Mouse (Mus musculus): ENCODE results near the gene Tmem106a. TPM values are rescaled to one million over a fixed set of nuclear protein-coding genes. Genes with fewer than 3 reads are reported as not detected.
"Not testable (repeated sequence)": the region's sequence is repeated elsewhere in the genome, so short reads cannot be mapped to it uniquely, and the experiment has no call there.

Tmem106a gene
- polyA plus RNA-seq, 1 experiment, result 510 TPM

- TF ChIP-seq CTCF (IDR thresholded peaks at IDR 0.05; ENCODE audit: low read depth, low read length) (no peak), POLR2A (IDR thresholded peaks at IDR 0.05; ENCODE audit: borderline replicate concordance, low read depth, low read length) (no peak)
- no peak overlapping the region for H3K27ac ChIP-seq (ENCODE audit: insufficient read depth, low read depth, low read length)
- H3K4me3 ChIP-seq (ENCODE audit: insufficient read depth, low read length), result no peak overlapping the region
- H3K4me1 ChIP-seq (ENCODE audit: control insufficient read depth, insufficient read depth, low read length), result peaks cover 22% of the 10 kb centered on the region
These were observed 33.3 kb downstream of the Tmem106a start for GRCm38 (mm10) chr11:101615380-101615779.

GRCm38 (mm10) chr11:101616104-101616503, 34.1 kb downstream of the Tmem106a start:
- Histone ChIP-seq H3K4me3 (ENCODE audit: insufficient read depth, low read length) (no peak overlapping the region), H3K4me1 (ENCODE audit: control insufficient read depth, insufficient read depth, low read length) (peaks cover 17% of the 10 kb centered on the region), H3K27ac (ENCODE audit: insufficient read depth, low read depth, low read length) (no peak overlapping the region)
- no peak for TF ChIP-seq CTCF (IDR thresholded peaks at IDR 0.05; ENCODE audit: low read depth, low read length)
- no peak for TF ChIP-seq POLR2A (IDR thresholded peaks at IDR 0.05; ENCODE audit: borderline replicate concordance, low read depth, low read length)

- no peak overlapping the region for H3K4me3 ChIP-seq (ENCODE audit: insufficient read depth, low read length)
- H3K27ac ChIP-seq (ENCODE audit: insufficient read depth, low read depth, low read length), result no peak overlapping the region
- H3K4me1 ChIP-seq (ENCODE audit: control insufficient read depth, insufficient read depth, low read length), result peaks cover 17% of the 10 kb centered on the region
- TF ChIP-seq POLR2A (IDR thresholded peaks at IDR 0.05; ENCODE audit: borderline replicate concordance, low read depth, low read length) (no peak), CTCF (IDR thresholded peaks at IDR 0.05; ENCODE audit: low read depth, low read length) (no peak)
These were observed 35.1 kb downstream of the Tmem106a start for GRCm38 (mm10) chr11:101616948-101617767.

- no peak for TF ChIP-seq CTCF (IDR thresholded peaks at IDR 0.05; ENCODE audit: low read depth, low read length)
- no peak for TF ChIP-seq POLR2A (IDR thresholded peaks at IDR 0.05; ENCODE audit: borderline replicate concordance, low read depth, low read length)
- H3K27ac ChIP-seq (ENCODE audit: insufficient read depth, low read depth, low read length), result no peak overlapping the region
These were observed 35.8 kb downstream of the Tmem106a start for GRCm38 (mm10) chr11:101617849-101618248.

GRCm38 (mm10) chr11:101618596-101618995, 36.6 kb downstream of the Tmem106a start:
- peaks cover 17% of the 10 kb centered on the region for H3K4me1 ChIP-seq (ENCODE audit: control insufficient read depth, insufficient read depth, low read length)
- no peak for TF ChIP-seq POLR2A (IDR thresholded peaks at IDR 0.05; ENCODE audit: borderline replicate concordance, low read depth, low read length)
- no peak for TF ChIP-seq CTCF (IDR thresholded peaks at IDR 0.05; ENCODE audit: low read depth, low read length)
- no peak overlapping the region for H3K4me3 ChIP-seq (ENCODE audit: insufficient read depth, low read length)

More at GRCm38 (mm10) chr11:101617849-101618248, 35.8 kb downstream of the Tmem106a start:
- H3K4me3 ChIP-seq (ENCODE audit: insufficient read depth, low read length), result no peak overlapping the region
- peaks cover 17% of the 10 kb centered on the region for H3K4me1 ChIP-seq (ENCODE audit: control insufficient read depth, insufficient read depth, low read length)

GRCm38 (mm10) chr11:101620022-101620655, 38.1 kb downstream of the Tmem106a start:
- not testable (repeated sequence) for H3K4me3 ChIP-seq (ENCODE audit: insufficient read depth, low read length); H3K27ac ChIP-seq (ENCODE audit: insufficient read depth, low read depth, low read length); H3K4me1 ChIP-seq (ENCODE audit: control insufficient read depth, insufficient read depth, low read length)

More at GRCm38 (mm10) chr11:101618596-101618995, 36.6 kb downstream of the Tmem106a start:
- H3K27ac ChIP-seq (ENCODE audit: insufficient read depth, low read depth, low read length), result no peak overlapping the region

- TF ChIP-seq CTCF (IDR thresholded peaks at IDR 0.05; ENCODE audit: low read depth, low read length) (no peak), POLR2A (IDR thresholded peaks at IDR 0.05; ENCODE audit: borderline replicate concordance, low read depth, low read length) (no peak)
- H3K27ac ChIP-seq (ENCODE audit: insufficient read depth, low read depth, low read length), result peak overlapping the region; percentile 98
- H3K4me1 ChIP-seq (ENCODE audit: control insufficient read depth, insufficient read depth, low read length), result no peaks in the 10 kb centered on the region
- H3K4me3 ChIP-seq (ENCODE audit: insufficient read depth, low read length), result peak overlapping the region; percentile 50
These were observed 44.6 kb downstream of the Tmem106a start for GRCm38 (mm10) chr11:101626649-101626994.

- Histone ChIP-seq H3K4me1 (ENCODE audit: control insufficient read depth, insufficient read depth, low read length) (no peaks in the 10 kb centered on the region), H3K27ac (ENCODE audit: insufficient read depth, low read depth, low read length) (peak within 1 kb of the TSS; percentile 98), H3K4me3 (ENCODE audit: insufficient read depth, low read length) (peak within 1 kb of the TSS; percentile 58)
- peak; percentile 97 for TF ChIP-seq POLR2A (IDR thresholded peaks at IDR 0.05; ENCODE audit: borderline replicate concordance, low read depth, low read length)
- no peak for TF ChIP-seq CTCF (IDR thresholded peaks at IDR 0.05; ENCODE audit: low read depth, low read length)
These were observed 45.2 kb downstream of the Tmem106a start, which contains the start of gene Rdm1 for GRCm38 (mm10) chr11:101626995-101627856. Gene Rdm1 (plus strand): TSS chr11:101627195.

- H3K4me3 ChIP-seq (ENCODE audit: insufficient read depth, low read length), result peak overlapping the region; percentile 58
- peak; percentile 43; the same call in 1 of the 2 replicates for TF ChIP-seq POLR2A (IDR thresholded peaks at IDR 0.05; ENCODE audit: borderline replicate concordance, low read depth, low read length)
- TF ChIP-seq CTCF (IDR thresholded peaks at IDR 0.05; ENCODE audit: low read depth, low read length), result no peak
- peak overlapping the region; percentile 72 for H3K27ac ChIP-seq (ENCODE audit: insufficient read depth, low read depth, low read length)
- no peaks in the 10 kb centered on the region for H3K4me1 ChIP-seq (ENCODE audit: control insufficient read depth, insufficient read depth, low read length)
These were observed 46.0 kb downstream of the Tmem106a start for GRCm38 (mm10) chr11:101627857-101628559.

GRCm38 (mm10) chr11:101628733-101629417, 46.8 kb downstream of the Tmem106a start:
- H3K4me3 ChIP-seq (ENCODE audit: insufficient read depth, low read length); H3K27ac ChIP-seq (ENCODE audit: insufficient read depth, low read depth, low read length); H3K4me1 ChIP-seq (ENCODE audit: control insufficient read depth, insufficient read depth, low read length): not testable (repeated sequence)
